Mouse (Mus musculus): Measurements from ENCODE around the gene Hcn3. TPM values are rescaled to one million over a fixed set of nuclear protein-coding genes. Genes with fewer than 3 reads are reported as not detected.

The Hcn3 gene
- total and polyA plus RNA-seq, 2 experiments from 2014 or later = 0.15 to 1.1 TPM

DNA sequence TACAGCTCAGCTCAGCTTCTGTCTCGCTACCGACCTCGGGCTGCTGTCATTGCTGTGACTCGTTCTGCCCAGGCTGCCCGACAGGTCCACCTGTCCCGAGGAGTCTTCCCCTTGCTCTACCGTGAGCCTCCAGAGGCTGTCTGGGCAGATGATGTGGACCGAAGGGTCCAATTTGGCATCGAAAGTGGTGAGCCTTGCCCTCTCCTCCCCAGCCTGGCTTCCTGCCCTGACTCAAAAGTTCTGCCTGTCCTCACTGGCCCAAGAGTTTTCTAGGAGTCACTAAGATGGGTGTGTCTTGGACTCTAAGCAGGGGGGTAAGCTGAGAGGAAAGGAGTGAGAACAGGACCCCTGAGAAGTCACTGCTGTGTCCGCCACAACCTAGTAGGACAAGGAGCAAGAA is 15.2 kb downstream of the Hcn3 start:
- no peak overlapping the region for H3K4me3 ChIP-seq (ENCODE audit: low read depth, low read length)
- no peaks in the 10 kb centered on the region for H3K9me3 ChIP-seq (replicated peaks; ENCODE audit: control insufficient read depth, low read length)
- DNase-seq (ENCODE audit: low spot score) (no peak), ATAC-seq (ENCODE audit: insufficient read depth, low read depth) (no peak)
- H3K9ac ChIP-seq (replicated peaks; ENCODE audit: low read depth, low read length) = no peak overlapping the region
- H3K27me3 ChIP-seq (ENCODE audit: control insufficient read depth, insufficient read depth, low read length) = peaks cover 38% of the 10 kb centered on the region
- no peaks in the 10 kb centered on the region for H3K4me1 ChIP-seq (ENCODE audit: control insufficient read depth, insufficient read depth)
- TF ChIP-seq EP300 (IDR thresholded peaks at IDR 0.05; ENCODE audit: low read depth) (no peak), CTCF (IDR thresholded peaks at IDR 0.05; ENCODE audit: low read depth) (no peak)
- H3K36me3 ChIP-seq (replicated peaks; ENCODE audit: control insufficient read depth, insufficient read depth, low read length) = no peaks in the 10 kb centered on the region
- no peak overlapping the region for H3K27ac ChIP-seq (ENCODE audit: low read depth)
- H3K4me2 ChIP-seq (ENCODE audit: low read depth, low read length) = no peak overlapping the region
- 71% methylated on average over 10 of the region's 10 CpGs for WGBS

DNA sequence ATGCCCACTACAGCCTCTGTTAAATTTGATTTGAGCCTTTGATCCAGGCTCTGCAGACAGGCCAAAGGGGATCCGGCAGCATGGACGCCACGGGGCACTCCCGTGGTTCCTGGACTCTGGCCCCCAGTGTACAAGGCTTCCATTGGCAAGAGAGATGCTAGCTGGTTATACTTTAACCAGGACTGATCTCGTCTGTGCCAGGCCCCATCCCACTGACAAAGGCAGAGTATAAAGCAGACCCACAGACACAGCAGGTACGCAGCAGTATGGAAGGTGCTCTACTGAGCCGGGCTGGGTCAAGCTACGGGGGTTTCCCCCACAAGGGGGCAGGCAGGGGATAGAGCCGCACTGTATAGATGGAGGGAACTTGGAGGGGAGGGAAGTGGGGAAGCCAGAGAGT is 23.6 kb downstream of the Hcn3 start:
- DNase-seq (ENCODE audit: low spot score) = no peak
- no peak for ATAC-seq (ENCODE audit: insufficient read depth, low read depth)
- no peak overlapping the region for H3K27ac ChIP-seq (ENCODE audit: low read depth)
- H3K27me3 ChIP-seq (ENCODE audit: control insufficient read depth, insufficient read depth, low read length) = peaks cover 10% of the 10 kb centered on the region; the same call in 1 of the 2 replicates
- H3K4me1 ChIP-seq (ENCODE audit: control insufficient read depth, insufficient read depth) = peaks cover 7% of the 10 kb centered on the region; the same call in 1 of the 2 replicates
- H3K36me3 ChIP-seq (replicated peaks; ENCODE audit: control insufficient read depth, insufficient read depth, low read length) = no peaks in the 10 kb centered on the region
- H3K4me3 ChIP-seq (ENCODE audit: low read depth, low read length) = no peak overlapping the region
- no peak overlapping the region for H3K4me2 ChIP-seq (ENCODE audit: low read depth, low read length)
- H3K9ac ChIP-seq (replicated peaks; ENCODE audit: low read depth, low read length) = no peak overlapping the region
- no peak for TF ChIP-seq EP300 (IDR thresholded peaks at IDR 0.05; ENCODE audit: low read depth)
- TF ChIP-seq CTCF (IDR thresholded peaks at IDR 0.05; ENCODE audit: low read depth) = no peak
- WGBS = 37% methylated on average over 9 of the region's 9 CpGs
- no peaks in the 10 kb centered on the region for H3K9me3 ChIP-seq (replicated peaks; ENCODE audit: control insufficient read depth, low read length)

DNA sequence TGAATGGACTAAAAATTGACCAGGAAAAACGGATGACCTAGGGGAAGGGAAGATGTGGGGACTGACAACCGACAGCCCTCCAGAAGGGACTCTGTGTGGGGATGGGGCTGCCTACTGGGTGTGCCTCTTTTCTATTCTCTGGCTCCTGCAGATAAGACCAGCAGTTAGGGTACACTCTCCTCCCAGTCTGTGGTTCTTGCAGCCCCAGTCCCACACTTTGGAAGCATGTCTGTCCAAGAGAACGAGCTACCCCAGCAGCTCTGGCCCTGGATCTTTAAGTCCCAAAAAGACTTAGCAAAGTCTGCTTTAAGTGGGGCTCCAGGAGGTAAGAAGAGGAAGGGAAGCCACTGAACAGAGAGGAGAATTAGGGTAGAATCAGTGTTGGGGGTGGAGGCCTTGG is 24.0 kb downstream of the Hcn3 start, which contains the start of gene Pklr:
Pklr (plus strand) TSS at position 185 of the 400 bp plus-strand sequence.
- H3K4me2 ChIP-seq (ENCODE audit: low read depth, low read length) = no peak within 1 kb of the TSS
- DNase-seq (ENCODE audit: low spot score) = no peak

DNA sequence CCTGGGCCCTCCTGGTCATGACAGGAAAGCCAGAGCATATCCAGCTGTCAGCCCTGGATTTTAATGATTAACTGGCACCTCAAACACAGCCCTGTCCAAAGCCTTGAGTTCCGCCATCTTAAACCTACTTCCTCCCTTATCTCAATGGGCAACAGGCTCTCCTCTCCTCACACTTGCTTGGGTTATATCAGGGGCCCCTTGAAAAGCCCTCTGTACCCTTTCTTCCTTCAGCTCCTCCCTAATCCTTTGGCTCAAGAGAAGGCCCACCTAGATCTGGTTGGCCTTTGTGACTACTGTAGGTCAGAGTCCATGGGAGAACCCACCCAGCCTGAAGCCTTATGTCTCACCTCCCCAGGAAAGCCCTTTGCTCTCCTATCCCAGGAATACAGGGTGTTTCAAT is 26.2 kb downstream of the Hcn3 start:
- TF ChIP-seq CTCF (IDR thresholded peaks at IDR 0.05; ENCODE audit: low read depth) (no peak), EP300 (IDR thresholded peaks at IDR 0.05; ENCODE audit: low read depth) (no peak)
- H3K9ac ChIP-seq (replicated peaks; ENCODE audit: low read depth, low read length) = no peak overlapping the region
- no peaks in the 10 kb centered on the region for H3K9me3 ChIP-seq (replicated peaks; ENCODE audit: control insufficient read depth, low read length)
- H3K27me3 ChIP-seq (ENCODE audit: control insufficient read depth, insufficient read depth, low read length) = peaks cover 10% of the 10 kb centered on the region; the same call in 1 of the 2 replicates
- ATAC-seq (ENCODE audit: insufficient read depth, low read depth) (no peak), DNase-seq (ENCODE audit: low spot score) (no peak)
- H3K27ac ChIP-seq (ENCODE audit: low read depth) = no peak overlapping the region
- H3K4me1 ChIP-seq (ENCODE audit: control insufficient read depth, insufficient read depth) = peaks cover 7% of the 10 kb centered on the region; the same call in 1 of the 2 replicates
- H3K4me2 ChIP-seq (ENCODE audit: low read depth, low read length) = no peak overlapping the region
- H3K4me3 ChIP-seq (ENCODE audit: low read depth, low read length) = no peak overlapping the region
- 81% methylated on average over 1 of the region's 1 CpGs for WGBS
- H3K36me3 ChIP-seq (replicated peaks; ENCODE audit: control insufficient read depth, insufficient read depth, low read length) = no peaks in the 10 kb centered on the region

More for the DNA sequence above, 24.0 kb downstream of the Hcn3 start, which contains the start of gene Pklr:
- no peak within 1 kb of the TSS for H3K27ac ChIP-seq (ENCODE audit: low read depth)
- no peak within 1 kb of the TSS for H3K9ac ChIP-seq (replicated peaks; ENCODE audit: low read depth, low read length)
- peaks cover 7% of the 10 kb centered on the region; the same call in 1 of the 2 replicates for H3K4me1 ChIP-seq (ENCODE audit: control insufficient read depth, insufficient read depth)
- H3K36me3 ChIP-seq (replicated peaks; ENCODE audit: control insufficient read depth, insufficient read depth, low read length) = no peaks in the 10 kb centered on the region
- H3K4me3 ChIP-seq (ENCODE audit: low read depth, low read length) = no peak within 1 kb of the TSS
- TF ChIP-seq EP300 (IDR thresholded peaks at IDR 0.05; ENCODE audit: low read depth) (no peak), CTCF (IDR thresholded peaks at IDR 0.05; ENCODE audit: low read depth) (no peak)
- H3K9me3 ChIP-seq (replicated peaks; ENCODE audit: control insufficient read depth, low read length) = no peaks in the 10 kb centered on the region
- peaks cover 10% of the 10 kb centered on the region; the same call in 1 of the 2 replicates for H3K27me3 ChIP-seq (ENCODE audit: control insufficient read depth, insufficient read depth, low read length)
- WGBS = 60% methylated on average over 3 of the region's 3 CpGs
- ATAC-seq (ENCODE audit: insufficient read depth, low read depth) = no peak

DNA sequence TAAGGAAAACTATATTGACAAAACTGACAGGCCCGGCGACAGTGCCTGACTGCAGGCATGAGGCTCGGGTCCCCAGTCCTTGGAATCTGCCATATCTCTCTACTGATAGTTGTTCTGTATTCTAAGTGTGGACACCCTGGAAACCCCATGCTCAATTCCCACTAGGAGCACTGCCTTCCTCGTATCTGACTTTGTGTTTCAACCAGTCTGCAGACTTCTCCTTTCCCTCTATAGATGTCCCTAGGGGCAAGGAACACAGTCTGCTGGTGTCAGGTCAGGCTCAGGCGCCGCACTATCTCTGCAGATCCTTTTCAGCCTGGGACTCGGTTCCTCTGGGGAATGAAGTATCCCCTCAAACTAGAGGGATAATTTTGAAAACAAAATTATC is 26.9 kb downstream of the Hcn3 start:
- DNase-seq (ENCODE audit: low spot score) = no peak
- no peak for ATAC-seq (ENCODE audit: insufficient read depth, low read depth)
- no peak for TF ChIP-seq EP300 (IDR thresholded peaks at IDR 0.05; ENCODE audit: low read depth)
- TF ChIP-seq CTCF (IDR thresholded peaks at IDR 0.05; ENCODE audit: low read depth) = no peak
- Histone ChIP-seq H3K9ac (replicated peaks; ENCODE audit: low read depth, low read length) (no peak overlapping the region), H3K4me1 (ENCODE audit: control insufficient read depth, insufficient read depth) (peaks cover 7% of the 10 kb centered on the region; the same call in 1 of the 2 replicates), H3K4me3 (ENCODE audit: low read depth, low read length) (no peak overlapping the region), H3K4me2 (ENCODE audit: low read depth, low read length) (no peak overlapping the region), H3K27me3 (ENCODE audit: control insufficient read depth, insufficient read depth, low read length) (peaks cover 10% of the 10 kb centered on the region; the same call in 1 of the 2 replicates), H3K27ac (ENCODE audit: low read depth) (no peak overlapping the region), H3K36me3 (replicated peaks; ENCODE audit: control insufficient read depth, insufficient read depth, low read length) (no peaks in the 10 kb centered on the region), H3K9me3 (replicated peaks; ENCODE audit: control insufficient read depth, low read length) (no peaks in the 10 kb centered on the region)
- WGBS = 53% methylated on average over 7 of the region's 7 CpGs

Measured in heart, postnatal 0 days (tissue).